Mouse (Mus musculus) liver, embryonic 12.5 days (tissue): ENCODE measurements around the gene AL731706.1. TPM values are rescaled to one million over a fixed set of nuclear protein-coding genes. Genes with fewer than 3 reads are reported as not detected.
"Not testable (repeated sequence)": the region's sequence is repeated elsewhere in the genome, so short reads cannot be mapped to it uniquely, and the experiment has no call there.

Experiments
- ATAC-seq: fragments of 200-750 bp; cut with Nextera tagmentation; 2 replicates; pipeline ENCODE4 v1.8.0; 2017; ENCODE audit warnings: moderate number of reproducible peaks, mild to moderate bottlenecking, moderate library complexity
- H3K27ac ChIP-seq: fragments of 300-500 bp; sonication (generic); 2 replicates; pipeline ENCODE4 v1.5.1; 2016; ENCODE audit warnings: mild to moderate bottlenecking
- H3K27me3 ChIP-seq: fragments of 300-500 bp; sonication (generic); replicated peaks from 2 replicates; pipeline ENCODE4 v1.6.1; 2016; ENCODE audit warnings: mild to moderate bottlenecking, moderate library complexity
- H3K36me3 ChIP-seq: fragments of 300-500 bp; sonication (generic); 2 replicates; pipeline ENCODE4 v1.6.1; 2016; ENCODE audit warnings: mild to moderate bottlenecking, moderate library complexity
- H3K4me1 ChIP-seq: fragments of 300-500 bp; sonication (generic); 2 replicates; pipeline ENCODE4 v1.6.1; 2016
- H3K4me2 ChIP-seq: fragments of 300-500 bp; sonication (generic); 2 replicates; pipeline ENCODE4 v1.6.1; 2016; ENCODE audit warnings: mild to moderate bottlenecking, moderate library complexity
- H3K4me3 ChIP-seq: fragments of 300-500 bp; sonication (generic); 2 replicates; pipeline ENCODE4 v1.5.1; 2016; ENCODE audit warnings: mild to moderate bottlenecking, moderate library complexity
- H3K9ac ChIP-seq: fragments of 300-500 bp; sonication (generic); 2 replicates; pipeline ENCODE4 v1.6.1; 2016; ENCODE audit warnings: mild to moderate bottlenecking, moderate library complexity
- H3K9me3 ChIP-seq: fragments of 300-500 bp; sonication (generic); replicated peaks from 2 replicates; pipeline ENCODE4 v1.6.1; 2016; ENCODE audit warnings: mild to moderate bottlenecking, moderate library complexity
- WGBS: fragments of 180-500 bp; shearing (Covaris S2); methylation state at CpG from one replicate; pipeline ENCODE4 v1.1.7; 2016; ENCODE audit not compliant: insufficient replicate concordance; 5-methylcytosine and 5-hydroxymethylcytosine counted together
- polyA plus RNA-seq: library from polyadenylated mRNA; unstranded; fragments of >200 nt; fragmentation: Nextera tagmentation; extraction: Ambion mirVana; gene quantifications from 2 replicates; pipeline ENCODE4 v1.2.1, GENCODE M21; 2016

AL731706.1 gene
- polyA plus RNA-seq, 1 experiment from 2014 or later: 17.1 TPM

DNA sequence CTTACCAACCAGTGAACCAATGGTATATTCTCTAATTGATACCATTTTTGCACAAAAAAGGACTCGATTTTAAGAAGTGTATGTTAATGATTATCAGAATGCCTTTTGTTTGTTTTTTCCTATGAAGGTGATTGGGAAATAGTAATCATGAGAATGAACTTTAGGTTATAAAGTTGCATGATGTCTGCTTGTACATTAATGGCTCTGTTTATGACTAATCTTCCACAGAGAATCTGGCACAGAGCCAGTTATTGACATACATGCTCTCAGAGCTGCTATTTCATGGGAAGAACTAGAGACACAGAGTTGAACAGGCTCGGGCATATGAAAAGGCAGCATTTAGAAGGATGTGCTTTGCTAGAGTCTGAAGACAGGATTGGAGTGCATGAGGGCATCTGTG is 4.9 kb upstream of the AL731706.1 start:
- WGBS: 71% methylated on average over 2 of the region's 2 CpGs
- no peaks in the 10 kb centered on the region for H3K27me3 ChIP-seq
- H3K4me3 ChIP-seq: no peak overlapping the region
- no peak overlapping the region for H3K27ac ChIP-seq
- H3K9me3 ChIP-seq: no peaks in the 10 kb centered on the region
- H3K4me1 ChIP-seq: peaks cover 18% of the 10 kb centered on the region
- no peak for ATAC-seq
- no peak overlapping the region for H3K9ac ChIP-seq
- H3K36me3 ChIP-seq: no peaks in the 10 kb centered on the region
- no peak overlapping the region for H3K4me2 ChIP-seq

DNA sequence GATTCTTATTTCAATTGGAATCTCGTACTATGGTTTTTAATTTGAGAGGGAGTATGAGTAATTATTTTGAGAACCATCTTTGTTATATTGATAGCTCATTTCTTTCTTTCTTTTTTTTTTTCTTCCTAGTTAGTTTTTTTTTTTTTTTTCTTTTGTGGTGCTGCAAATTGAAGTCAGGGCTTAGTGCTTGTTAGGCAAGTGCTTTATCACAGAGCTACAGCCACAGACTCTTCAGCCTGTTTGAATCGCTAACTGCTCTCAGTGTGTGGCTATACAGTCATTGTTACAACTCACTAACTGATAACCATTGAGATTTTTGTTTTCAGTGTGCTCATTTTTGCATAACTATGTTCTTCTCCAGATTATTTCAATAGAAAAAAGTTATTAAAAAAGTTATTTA is 3.3 kb upstream of the AL731706.1 start:
- H3K4me2 ChIP-seq: no peak overlapping the region
- H3K9me3 ChIP-seq: no peaks in the 10 kb centered on the region
- H3K27ac ChIP-seq: no peak overlapping the region
- H3K4me3 ChIP-seq: no peak overlapping the region
- peaks cover 28% of the 10 kb centered on the region for H3K4me1 ChIP-seq
- H3K27me3 ChIP-seq: no peaks in the 10 kb centered on the region
- ATAC-seq: no peak
- no peaks in the 10 kb centered on the region for H3K36me3 ChIP-seq
- 44% methylated on average over 2 of the region's 2 CpGs for WGBS
- no peak overlapping the region for H3K9ac ChIP-seq

DNA sequence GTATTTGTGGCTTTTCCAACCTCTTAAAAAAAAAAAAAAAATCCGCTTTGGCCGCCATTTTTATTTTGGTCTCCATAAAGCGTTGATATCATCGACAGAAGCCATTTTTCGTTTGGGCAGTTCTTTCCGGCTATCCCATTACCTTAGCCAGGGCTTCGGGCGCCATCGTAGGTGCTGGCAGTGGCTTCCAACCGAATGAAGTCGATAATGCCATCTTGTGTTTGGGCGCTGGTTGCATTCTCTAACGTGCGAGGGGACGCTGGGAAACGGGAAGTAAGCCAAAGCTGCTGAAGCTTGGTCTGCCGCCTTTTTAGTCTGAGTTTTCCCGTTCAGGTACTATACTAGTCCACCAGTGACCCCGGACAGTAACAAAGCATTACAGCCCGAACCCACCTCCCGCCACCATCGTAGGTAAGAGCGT is 772 bp upstream of the AL731706.1 start:
- H3K4me3 ChIP-seq: peak overlapping the region; percentile 78
- no peaks in the 10 kb centered on the region for H3K36me3 ChIP-seq
- no peaks in the 10 kb centered on the region for H3K9me3 ChIP-seq
- peak overlapping the region; percentile 90 for H3K27ac ChIP-seq
- peaks cover 35% of the 10 kb centered on the region for H3K4me1 ChIP-seq
- no peaks in the 10 kb centered on the region for H3K27me3 ChIP-seq
- peak overlapping the region; percentile 67 for H3K4me2 ChIP-seq
- WGBS: 0% methylated on average over 23 of the region's 23 CpGs
- peak overlapping the region; percentile 79 for H3K9ac ChIP-seq
- peak; percentile 70 for ATAC-seq

DNA sequence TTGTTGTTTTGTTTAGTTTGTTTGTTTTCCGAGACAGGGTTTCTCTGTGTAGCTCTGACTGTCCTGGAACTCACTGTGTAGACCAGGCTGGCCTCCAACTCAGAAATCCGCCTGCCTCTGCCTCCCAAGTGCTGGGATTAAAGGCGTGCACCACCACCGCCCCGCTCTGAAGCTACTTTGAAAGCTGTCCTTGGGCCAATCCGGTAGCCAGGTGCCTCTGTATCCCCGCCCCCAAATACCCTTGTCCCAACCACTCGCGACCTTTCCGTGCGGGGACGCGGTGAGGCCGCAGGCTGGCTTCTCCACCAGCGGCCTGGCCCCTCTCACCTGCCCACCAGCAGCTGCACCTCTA is 497 bp downstream of the AL731706.1 start:
- 7% methylated on average over 15 of the region's 15 CpGs for WGBS
- ATAC-seq: peak; percentile 76
- Histone ChIP-seq H3K27ac (peak overlapping the region; percentile 90), H3K4me3 (peak overlapping the region; percentile 78), H3K4me1 (peaks cover 29% of the 10 kb centered on the region), H3K4me2 (peak overlapping the region; percentile 67), H3K9ac (peak overlapping the region; percentile 79)
- not testable (repeated sequence) for H3K9me3 ChIP-seq, H3K27me3 ChIP-seq, H3K36me3 ChIP-seq

DNA sequence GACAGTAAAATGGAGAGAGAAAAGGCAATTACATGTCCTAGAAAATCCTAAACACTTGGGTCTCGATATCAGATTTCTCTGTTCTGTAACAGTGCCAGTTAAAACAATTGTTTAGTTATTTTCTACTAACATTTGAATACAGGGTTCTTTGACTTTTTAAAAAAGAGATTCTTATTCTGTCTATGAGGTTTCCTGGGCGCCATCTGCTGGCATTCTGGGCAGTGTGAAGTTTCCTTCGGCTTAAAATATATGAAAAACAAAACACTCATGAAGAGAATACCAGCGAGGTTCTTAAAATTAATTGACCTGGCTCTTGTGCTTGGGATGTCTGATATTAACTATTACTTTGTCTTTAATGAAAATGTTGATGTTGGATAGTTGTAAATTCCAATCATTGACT is 4.3 kb downstream of the AL731706.1 start:
- H3K4me1 ChIP-seq: peaks cover 17% of the 10 kb centered on the region
- H3K36me3 ChIP-seq: peaks cover 33% of the 10 kb centered on the region
- WGBS: 66% methylated on average over 4 of the region's 4 CpGs
- H3K27me3 ChIP-seq: no peaks in the 10 kb centered on the region
- H3K27ac ChIP-seq: no peak overlapping the region
- no peak overlapping the region for H3K4me3 ChIP-seq
- no peak overlapping the region for H3K9ac ChIP-seq
- no peak overlapping the region for H3K4me2 ChIP-seq
- ATAC-seq: no peak
- no peaks in the 10 kb centered on the region for H3K9me3 ChIP-seq

DNA sequence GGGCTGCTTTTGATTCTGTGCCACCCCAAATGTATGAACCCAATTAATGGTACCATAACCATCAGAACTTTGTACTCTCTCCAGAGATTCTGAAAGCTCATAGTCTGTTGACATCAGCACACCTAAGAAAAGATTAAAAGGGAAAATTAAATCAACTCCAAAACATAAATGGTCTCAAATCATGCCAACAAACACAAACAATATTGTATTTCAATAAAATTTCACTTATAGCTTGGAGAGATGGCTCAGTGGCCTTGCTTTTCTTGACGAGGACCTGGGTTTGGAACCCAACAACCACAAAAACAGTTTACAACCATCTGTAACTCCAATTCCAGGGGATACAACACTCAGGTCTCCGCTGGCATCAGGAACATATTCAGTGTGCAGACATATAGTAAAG is 5.6 kb downstream of the AL731706.1 start, which contains the start of gene AL731706.2:
Gene AL731706.2 (minus strand): TSS at position 101 of the 400 bp plus-strand sequence.
- H3K9me3 ChIP-seq: no peaks in the 10 kb centered on the region
- no peak within 1 kb of the TSS for H3K9ac ChIP-seq
- no peak for ATAC-seq
- no peak within 1 kb of the TSS for H3K27ac ChIP-seq
- 87% methylated on average over 2 of the region's 2 CpGs for WGBS
- peaks cover 44% of the 10 kb centered on the region for H3K36me3 ChIP-seq
- H3K4me3 ChIP-seq: no peak within 1 kb of the TSS
- H3K27me3 ChIP-seq: no peaks in the 10 kb centered on the region
- peaks cover 16% of the 10 kb centered on the region for H3K4me1 ChIP-seq
- no peak within 1 kb of the TSS for H3K4me2 ChIP-seq

DNA sequence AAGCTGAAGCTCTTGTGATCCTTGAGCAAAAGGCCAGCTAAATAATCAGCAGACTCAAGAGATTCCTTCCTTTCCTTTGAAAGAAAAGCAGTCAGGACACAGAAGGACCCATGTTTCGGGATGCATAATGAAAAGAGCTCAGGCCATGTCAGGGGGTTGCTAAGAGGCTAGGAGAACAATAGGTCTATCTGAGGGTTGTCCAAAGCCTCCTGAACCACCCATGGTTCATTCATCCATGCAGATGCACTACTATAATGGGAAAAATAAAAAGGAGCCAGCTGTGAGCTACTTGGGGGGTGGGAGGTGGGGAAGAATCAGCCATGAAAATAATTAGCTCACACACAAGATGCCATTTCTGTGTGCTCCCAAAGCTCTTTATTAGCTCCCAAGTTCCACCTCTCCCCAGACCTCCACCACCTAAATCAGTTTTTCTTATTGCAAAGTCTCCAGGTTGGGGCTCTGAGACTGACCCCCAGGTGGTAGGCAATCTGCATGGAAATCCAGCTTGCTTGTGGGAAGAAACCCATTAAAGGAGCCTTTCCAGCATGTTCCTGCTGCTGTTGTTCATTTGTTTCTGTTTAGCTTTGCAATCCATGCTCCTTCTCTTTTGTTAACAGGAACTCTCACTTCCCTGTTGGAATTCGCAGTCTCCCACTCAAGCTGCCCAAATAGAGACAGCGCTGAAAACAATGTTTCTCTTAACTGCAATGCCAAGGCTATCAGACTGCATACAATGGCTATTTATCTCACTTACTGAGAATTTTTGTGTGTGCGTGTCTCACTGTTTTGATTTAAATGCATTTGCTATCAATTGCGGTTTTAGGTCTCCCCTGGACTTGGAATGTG is 36.4 kb downstream of the AL731706.1 start:
- Histone ChIP-seq H3K27me3 (no peaks in the 10 kb centered on the region), H3K9ac (no peak overlapping the region), H3K36me3 (no peaks in the 10 kb centered on the region), H3K4me2 (no peak overlapping the region), H3K9me3 (no peaks in the 10 kb centered on the region), H3K4me3 (no peak overlapping the region), H3K4me1 (no peaks in the 10 kb centered on the region), H3K27ac (no peak overlapping the region)
- ATAC-seq: no peak
- 49% methylated on average over 5 of the region's 5 CpGs for WGBS

DNA sequence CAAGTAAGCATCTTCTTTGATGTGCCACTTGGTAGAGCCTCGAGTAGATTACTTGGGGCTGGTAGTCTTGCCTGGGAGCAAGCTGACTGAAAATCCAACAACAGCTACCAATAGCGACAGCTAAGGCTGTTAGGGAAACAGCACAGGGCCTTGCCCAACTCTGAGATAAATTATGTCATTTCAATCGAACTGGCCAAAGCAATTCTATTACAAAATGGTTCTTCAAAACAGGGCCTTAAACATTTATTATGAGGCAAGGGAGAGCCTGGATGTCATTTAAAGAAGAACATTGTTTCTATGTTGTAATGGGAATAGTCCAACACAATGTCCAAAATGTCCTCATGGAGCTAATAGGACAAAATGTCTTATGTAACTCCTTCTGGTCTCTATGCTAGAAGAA is 40.8 kb downstream of the AL731706.1 start:
- ATAC-seq: no peak
- no peaks in the 10 kb centered on the region for H3K36me3 ChIP-seq
- H3K9ac ChIP-seq: no peak overlapping the region
- WGBS: 46% methylated on average over 3 of the region's 3 CpGs
- H3K27me3 ChIP-seq: no peaks in the 10 kb centered on the region
- H3K4me1 ChIP-seq: no peaks in the 10 kb centered on the region
- no peak overlapping the region for H3K4me3 ChIP-seq
- no peaks in the 10 kb centered on the region for H3K9me3 ChIP-seq
- H3K27ac ChIP-seq: no peak overlapping the region
- H3K4me2 ChIP-seq: no peak overlapping the region

DNA sequence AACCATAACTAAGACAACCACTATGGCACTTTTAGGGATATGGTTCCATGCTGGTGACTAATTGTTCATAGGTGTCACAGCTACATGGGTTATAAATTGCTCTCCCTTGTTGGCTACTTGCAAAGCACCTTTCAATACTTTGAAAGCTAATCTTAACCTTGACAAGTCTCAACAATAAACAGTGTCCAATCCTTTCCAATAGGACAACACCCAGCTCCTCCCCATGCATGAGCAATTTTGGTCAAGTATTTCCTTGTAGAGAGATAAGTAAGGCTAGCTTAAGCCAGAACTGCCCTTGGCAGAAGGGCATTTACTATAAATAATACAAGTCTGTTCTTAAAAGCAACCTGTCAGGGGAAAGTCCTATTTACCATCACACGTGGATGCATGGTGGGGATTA is 53.2 kb downstream of the AL731706.1 start:
- no peak overlapping the region for H3K27ac ChIP-seq
- no peak for ATAC-seq
- no peak overlapping the region for H3K4me2 ChIP-seq
- no peak overlapping the region for H3K9ac ChIP-seq
- H3K4me3 ChIP-seq: no peak overlapping the region
- H3K4me1 ChIP-seq: no peaks in the 10 kb centered on the region
- 57% methylated on average over 1 of the region's 1 CpGs for WGBS
- no peaks in the 10 kb centered on the region for H3K27me3 ChIP-seq
- no peaks in the 10 kb centered on the region for H3K36me3 ChIP-seq
- no peaks in the 10 kb centered on the region for H3K9me3 ChIP-seq

DNA sequence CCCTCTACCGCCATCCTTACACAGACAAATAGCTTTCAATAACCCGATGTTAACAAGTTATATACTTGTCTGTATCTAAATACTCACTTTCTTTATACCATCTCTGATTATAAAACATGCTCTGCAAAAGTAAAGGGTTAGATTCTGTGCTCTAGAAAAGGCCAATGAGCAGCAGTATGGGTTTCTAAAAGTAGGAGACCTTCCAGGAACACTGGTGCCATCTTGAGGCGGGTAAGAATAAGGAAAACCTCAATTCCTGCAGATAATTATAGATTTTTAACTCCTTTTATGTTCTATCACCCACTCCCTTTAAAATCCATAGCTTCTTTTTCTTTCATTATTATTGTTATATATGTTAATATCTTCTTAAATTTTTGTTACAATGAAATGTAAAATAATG is 55.3 kb downstream of the AL731706.1 start:
- Histone ChIP-seq H3K4me2 (no peak overlapping the region), H3K27me3 (no peaks in the 10 kb centered on the region), H3K36me3 (no peaks in the 10 kb centered on the region), H3K27ac (no peak overlapping the region), H3K9me3 (no peaks in the 10 kb centered on the region), H3K4me1 (no peaks in the 10 kb centered on the region), H3K9ac (no peak overlapping the region), H3K4me3 (no peak overlapping the region)
- no peak for ATAC-seq
- WGBS: 54% methylated on average over 3 of the region's 3 CpGs

DNA sequence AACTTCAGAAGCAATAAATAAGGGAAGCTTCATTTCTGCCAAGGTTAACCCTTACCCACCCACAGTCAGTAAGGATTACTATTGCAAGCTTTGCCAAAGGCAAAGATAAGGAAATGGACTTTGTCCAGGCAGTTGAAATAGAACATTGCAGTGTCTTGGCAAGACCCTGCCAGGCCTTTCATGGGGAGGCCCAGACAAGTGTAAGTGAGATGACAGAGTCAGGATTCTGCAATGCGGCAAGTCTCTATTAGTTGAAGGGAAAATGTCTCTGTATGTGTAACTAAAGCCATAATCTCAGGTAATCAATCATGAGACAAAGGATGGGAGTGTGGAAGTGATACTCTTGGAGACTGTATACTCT is 56.5 kb downstream of the AL731706.1 start:
- no peak for ATAC-seq
- H3K27ac ChIP-seq: no peak overlapping the region
- H3K36me3 ChIP-seq: no peaks in the 10 kb centered on the region
- H3K9ac ChIP-seq: no peak overlapping the region
- no peak overlapping the region for H3K4me2 ChIP-seq
- no peak overlapping the region for H3K4me3 ChIP-seq
- WGBS: 78% methylated on average over 1 of the region's 1 CpGs
- H3K9me3 ChIP-seq: no peaks in the 10 kb centered on the region
- H3K4me1 ChIP-seq: no peaks in the 10 kb centered on the region
- no peaks in the 10 kb centered on the region for H3K27me3 ChIP-seq

DNA sequence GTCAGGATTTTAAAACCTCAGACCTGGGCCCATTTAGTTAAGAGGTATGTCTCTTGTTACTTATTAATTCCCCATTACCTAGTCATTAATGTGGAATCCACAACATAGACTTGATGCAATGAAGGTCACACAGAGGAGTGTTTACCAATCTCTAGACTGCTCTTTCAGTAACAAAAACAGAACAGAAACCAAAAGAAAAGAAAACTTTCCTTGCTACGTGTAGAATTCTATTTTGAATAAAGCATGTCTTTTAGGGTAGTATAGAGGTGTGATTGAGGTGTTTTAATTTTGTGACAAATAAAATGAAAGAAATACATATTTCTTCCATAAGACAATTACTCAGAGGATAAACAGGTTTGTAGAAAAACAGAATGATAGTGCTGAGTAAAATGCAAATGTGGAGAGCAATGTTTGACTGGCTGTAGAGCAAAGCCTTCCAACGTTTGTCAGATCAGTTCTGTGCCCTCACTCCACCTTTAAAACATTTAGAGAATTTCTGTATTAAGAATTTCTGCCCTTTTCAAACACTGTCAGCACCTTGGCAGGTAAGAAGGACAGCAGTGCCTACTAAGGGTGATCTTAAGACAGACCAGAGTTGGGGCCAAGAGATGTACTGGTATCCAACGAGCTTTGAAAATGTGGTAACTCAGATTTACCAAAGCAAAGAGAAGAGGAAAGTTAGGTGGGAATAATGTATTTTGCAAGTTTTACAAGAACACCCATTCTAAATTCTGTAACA is 57.0 kb downstream of the AL731706.1 start:
- Histone ChIP-seq H3K27ac (no peak overlapping the region), H3K9ac (no peak overlapping the region), H3K4me2 (no peak overlapping the region), H3K9me3 (no peaks in the 10 kb centered on the region), H3K36me3 (no peaks in the 10 kb centered on the region), H3K27me3 (no peaks in the 10 kb centered on the region), H3K4me3 (no peak overlapping the region), H3K4me1 (no peaks in the 10 kb centered on the region)
- WGBS: 52% methylated on average over 3 of the region's 3 CpGs
- no peak for ATAC-seq
